Mouse (Mus musculus): Measurements from ENCODE around the gene Ttc13. TPM values are rescaled to one million over a fixed set of nuclear protein-coding genes. Genes with fewer than 3 reads are reported as not detected.
A peak's percentile ranks its signal among the peaks of the same experiment; 100 is the strongest.

Ttc13 gene
- 10 to 100 TPM; 42.9 to 55.7 (median 47.1) TPM for total RNA-seq (2022)

GRCm38 (mm10) chr8:124721862-124722515 is at the start of gene Ttc13, which contains the start of gene Arv1:
Gene Ttc13 (minus strand): TSS chr8:124721983.
Gene Arv1 (plus strand): TSS chr8:124722139.
- peak; percentile 93 to 95 for DNase-seq (ENCODE audit: low spot score in 2 of 2)

- DNase-seq (ENCODE audit: low spot score in 2 of 2): no peak
Measured at GRCm38 (mm10) chr8:124763061-124763460, 41.3 kb upstream of the Ttc13 start.

GRCm38 (mm10) chr8:124758544-124758943 is 36.8 kb upstream of the Ttc13 start:
- DNase-seq (ENCODE audit: low spot score in 2 of 2): no peak

GRCm38 (mm10) chr8:124756601-124757000 is 34.8 kb upstream of the Ttc13 start:
- DNase-seq (ENCODE audit: low spot score in 2 of 2): no peak

GRCm38 (mm10) chr8:124756153-124756552 is 34.4 kb upstream of the Ttc13 start:
- DNase-seq (ENCODE audit: low spot score in 2 of 2): no peak

GRCm38 (mm10) chr8:124755481-124755880 is 33.7 kb upstream of the Ttc13 start:
- no peak for DNase-seq (ENCODE audit: low spot score in 2 of 2)

GRCm38 (mm10) chr8:124754792-124755190 is 33.0 kb upstream of the Ttc13 start:
- DNase-seq (ENCODE audit: low spot score in 2 of 2): no peak

- DNase-seq (ENCODE audit: low spot score in 2 of 2): peak; percentile 20 to 23
Measured at GRCm38 (mm10) chr8:124754101-124754791, 32.5 kb upstream of the Ttc13 start.

GRCm38 (mm10) chr8:124752325-124752862 is 30.6 kb upstream of the Ttc13 start:
- no peak for DNase-seq (ENCODE audit: low spot score in 2 of 2)

GRCm38 (mm10) chr8:124751709-124752173 is 30.0 kb upstream of the Ttc13 start, which contains the start of gene Fam89a:
Gene Fam89a (minus strand): TSS chr8:124751832.
- no peak for DNase-seq (ENCODE audit: low spot score in 2 of 2)

- DNase-seq (ENCODE audit: low spot score in 2 of 2): no peak
Measured at GRCm38 (mm10) chr8:124751191-124751590, 29.4 kb upstream of the Ttc13 start.

GRCm38 (mm10) chr8:124746661-124747060 is 24.9 kb upstream of the Ttc13 start:
- DNase-seq (ENCODE audit: low spot score in 2 of 2): no peak

GRCm38 (mm10) chr8:124739268-124739667 is 17.5 kb upstream of the Ttc13 start:
- no peak for DNase-seq (ENCODE audit: low spot score in 2 of 2)

GRCm38 (mm10) chr8:124735371-124735911 is 13.7 kb upstream of the Ttc13 start:
- no peak for DNase-seq (ENCODE audit: low spot score in 2 of 2)

GRCm38 (mm10) chr8:124732828-124733227 is 11.0 kb upstream of the Ttc13 start:
- no peak for DNase-seq (ENCODE audit: low spot score in 2 of 2)

GRCm38 (mm10) chr8:124724301-124724700 is 2.5 kb upstream of the Ttc13 start:
- DNase-seq (ENCODE audit: low spot score in 2 of 2): no peak

- peak; percentile 14 to 16 for DNase-seq (ENCODE audit: low spot score in 2 of 2)
Measured at GRCm38 (mm10) chr8:124720938-124721861, 583 bp downstream of the Ttc13 start.

- no peak for DNase-seq (ENCODE audit: low spot score in 2 of 2)
Measured at GRCm38 (mm10) chr8:124720133-124720532, 1.6 kb downstream of the Ttc13 start.

- DNase-seq (ENCODE audit: low spot score in 2 of 2): no peak
Measured at GRCm38 (mm10) chr8:124715736-124716135, 6.0 kb downstream of the Ttc13 start.

- no peak for DNase-seq (ENCODE audit: low spot score in 2 of 2)
Measured at GRCm38 (mm10) chr8:124713207-124713606, 8.6 kb downstream of the Ttc13 start.

- no peak for DNase-seq (ENCODE audit: low spot score in 2 of 2)
Measured at GRCm38 (mm10) chr8:124705823-124706222, 16.0 kb downstream of the Ttc13 start.

Measured in layer of hippocampus, adult 8-10 months (tissue).